Mouse (Mus musculus) ES-Bruce4 (cell line): ENCODE measurements around the gene Ccl25. TPM values are rescaled to one million over a fixed set of nuclear protein-coding genes. Genes with fewer than 3 reads are reported as not detected.

Experiments
- H3K27ac ChIP-seq: 2 replicates; pipeline ENCODE4 v1.5.1; 2012; ENCODE audit warnings: low read length, inconsistent platforms; ENCODE audit not compliant: insufficient read depth
- H3K27me3 ChIP-seq: 2 replicates; pipeline ENCODE4 v1.6.1; 2012; ENCODE audit warnings: mild to moderate bottlenecking, low read length, inconsistent platforms; ENCODE audit not compliant: control insufficient read depth, poor library complexity, insufficient read depth, severe bottlenecking
- H3K36me3 ChIP-seq: 2 replicates; pipeline ENCODE4 v1.6.1; 2012; ENCODE audit warnings: inconsistent platforms, mild to moderate bottlenecking, low read length, moderate library complexity; ENCODE audit not compliant: control insufficient read depth, poor library complexity, insufficient read depth, severe bottlenecking
- H3K4me1 ChIP-seq: one replicate; pipeline ENCODE4 v1.8.1; 2011; ENCODE audit warnings: low read length; ENCODE audit not compliant: control insufficient read depth, insufficient read depth
- H3K4me3 ChIP-seq: 2 replicates; pipeline ENCODE4 v1.5.1; 2011; ENCODE audit warnings: low read depth, mild to moderate bottlenecking, low read length
- H3K9ac ChIP-seq: 2 replicates; pipeline ENCODE4 v1.6.1; 2012; ENCODE audit warnings: low read depth, mild to moderate bottlenecking, inconsistent platforms; ENCODE audit not compliant: poor library complexity, severe bottlenecking
- H3K9me3 ChIP-seq: replicated peaks from 2 replicates; pipeline ENCODE4 v1.6.1; 2012; ENCODE audit warnings: mild to moderate bottlenecking, low read length, inconsistent platforms; ENCODE audit not compliant: control insufficient read depth, poor library complexity, insufficient read depth, severe bottlenecking
- CTCF ChIP-seq: IDR thresholded peaks from one replicate; pipeline ENCODE4 v1.8.1; 2011; ENCODE audit warnings: low read depth, low read length
- EP300 ChIP-seq: IDR thresholded peaks from 2 replicates; pipeline ENCODE4 v1.6.1; 2011; ENCODE audit warnings: low read depth, low read length; ENCODE audit not compliant: insufficient read depth
- POLR2A ChIP-seq: IDR thresholded peaks from one replicate; pipeline ENCODE4 v1.8.1; 2011; ENCODE audit warnings: low read length; ENCODE audit not compliant: insufficient read depth
- polyA plus RNA-seq: library from polyadenylated mRNA; stranded (reverse); fragments of >200 nt; gene quantifications from 2 replicates; pipeline ENCODE4 v1.2.4, GENCODE M21; 2011; ENCODE audit warnings: low read depth; ENCODE audit not compliant: missing spikeins, insufficient read depth, insufficient read length

Ccl25 gene
- polyA plus RNA-seq, 1 experiment: 35.1 TPM

DNA sequence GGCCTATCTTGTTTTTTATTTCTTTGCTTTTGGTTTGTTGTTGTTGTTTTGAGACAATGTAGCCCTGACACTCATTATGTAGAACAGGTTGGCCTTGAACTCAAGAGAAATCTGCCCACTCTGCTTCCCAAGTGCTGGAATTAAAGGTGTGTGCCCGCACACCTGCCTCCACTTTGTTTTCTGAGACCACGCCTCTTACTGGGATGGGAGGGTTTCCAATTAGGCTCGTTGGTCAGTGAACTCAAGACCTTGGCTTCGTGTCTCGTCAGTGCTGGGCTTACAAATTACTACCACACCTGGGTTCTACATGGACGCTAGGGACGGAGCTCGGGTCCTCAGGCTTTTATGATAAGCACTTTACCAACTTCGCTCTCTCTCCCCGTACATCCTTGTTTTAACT, 30.4 kb downstream of the Ccl25 start:
- Histone ChIP-seq H3K36me3 (no peaks in the 10 kb centered on the region), H3K4me3 (no peak overlapping the region), H3K9me3 (no peaks in the 10 kb centered on the region), H3K27ac (peak overlapping the region; percentile 29; the same call in 1 of the 2 replicates), H3K9ac (no peak overlapping the region), H3K4me1 (peaks cover 5% of the 10 kb centered on the region), H3K27me3 (no peaks in the 10 kb centered on the region)
- TF ChIP-seq EP300: peak; percentile 66; the same call in 1 of the 2 replicates
- no peak for TF ChIP-seq POLR2A

GRCm38 (mm10) chr8:4359362-4359761, 34.4 kb downstream of the Ccl25 start:
- no peak overlapping the region for H3K9ac ChIP-seq
- peaks cover 2% of the 10 kb centered on the region for H3K4me1 ChIP-seq
- no peaks in the 10 kb centered on the region for H3K36me3 ChIP-seq
- no peaks in the 10 kb centered on the region for H3K9me3 ChIP-seq
- H3K4me3 ChIP-seq: no peak overlapping the region
- H3K27me3 ChIP-seq: no peaks in the 10 kb centered on the region
- TF ChIP-seq POLR2A (no peak), CTCF (no peak), EP300 (no peak)
- H3K27ac ChIP-seq: no peak overlapping the region

- Histone ChIP-seq H3K4me1 (no peaks in the 10 kb centered on the region), H3K27ac (no peak overlapping the region), H3K9me3 (no peaks in the 10 kb centered on the region), H3K27me3 (no peaks in the 10 kb centered on the region), H3K36me3 (no peaks in the 10 kb centered on the region), H3K9ac (no peak overlapping the region), H3K4me3 (no peak overlapping the region)
- no peak for TF ChIP-seq CTCF
- no peak for TF ChIP-seq POLR2A
- TF ChIP-seq EP300: no peak
Observed at GRCm38 (mm10) chr8:4360922-4361321, 35.9 kb downstream of the Ccl25 start.

DNA sequence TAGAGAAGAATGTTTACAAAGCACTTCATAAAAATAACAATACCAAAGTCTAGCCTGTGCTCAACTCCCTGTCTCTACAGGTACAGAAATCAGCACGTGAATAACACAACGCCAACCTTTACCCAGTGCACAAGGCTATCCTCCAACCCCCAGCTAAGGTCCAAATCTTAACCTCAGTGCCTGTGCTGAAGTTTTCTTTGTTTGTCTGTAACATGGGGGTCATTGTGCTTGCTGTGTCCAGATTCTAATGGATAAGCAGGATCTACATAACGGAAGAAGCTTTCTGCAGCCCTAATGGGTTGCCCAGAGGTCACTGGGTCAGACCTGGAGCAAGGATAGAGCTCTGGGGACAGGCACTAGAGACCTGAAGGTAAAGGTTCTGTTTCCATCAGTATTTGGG, 41.2 kb downstream of the Ccl25 start:
- no peaks in the 10 kb centered on the region for H3K36me3 ChIP-seq
- H3K9me3 ChIP-seq: no peaks in the 10 kb centered on the region
- no peak overlapping the region for H3K9ac ChIP-seq
- H3K27ac ChIP-seq: no peak overlapping the region
- TF ChIP-seq CTCF (no peak), EP300 (no peak), POLR2A (no peak)
- H3K4me3 ChIP-seq: no peak overlapping the region
- H3K27me3 ChIP-seq: no peaks in the 10 kb centered on the region
- H3K4me1 ChIP-seq: no peaks in the 10 kb centered on the region

- H3K9ac ChIP-seq: no peak overlapping the region
- no peak overlapping the region for H3K4me3 ChIP-seq
- TF ChIP-seq CTCF (no peak), POLR2A (no peak), EP300 (no peak)
- H3K27me3 ChIP-seq: no peaks in the 10 kb centered on the region
- no peak overlapping the region for H3K27ac ChIP-seq
- H3K9me3 ChIP-seq: no peaks in the 10 kb centered on the region
- H3K4me1 ChIP-seq: no peaks in the 10 kb centered on the region
- H3K36me3 ChIP-seq: no peaks in the 10 kb centered on the region
Observed at GRCm38 (mm10) chr8:4367808-4368207, 42.8 kb downstream of the Ccl25 start.

- no peaks in the 10 kb centered on the region for H3K27me3 ChIP-seq
- H3K9me3 ChIP-seq: no peaks in the 10 kb centered on the region
- no peak for TF ChIP-seq CTCF
- TF ChIP-seq EP300: no peak
- no peak for TF ChIP-seq POLR2A
Observed at GRCm38 (mm10) chr8:4368470-4368869, 43.5 kb downstream of the Ccl25 start.

DNA sequence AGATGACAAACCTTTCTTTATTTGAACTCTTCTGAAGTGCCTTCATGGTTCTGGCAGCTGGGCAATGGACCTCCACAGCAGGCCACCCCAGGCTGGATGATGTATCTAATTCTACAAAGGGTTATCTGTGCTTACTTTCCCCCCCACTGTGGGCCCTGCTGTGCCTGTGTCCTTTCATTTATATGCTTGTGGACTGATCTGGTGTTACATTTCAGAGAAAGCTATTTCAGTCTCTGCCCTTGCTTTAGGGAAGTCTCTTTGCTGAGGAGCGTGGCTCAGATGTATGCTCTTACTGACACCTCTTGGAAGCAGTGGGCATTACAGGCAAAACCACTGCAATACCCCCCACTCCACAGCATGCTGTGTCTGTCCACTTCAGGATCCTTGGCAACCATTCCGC, 45.1 kb downstream of the Ccl25 start:
- H3K9me3 ChIP-seq: no peaks in the 10 kb centered on the region
- no peak overlapping the region for H3K4me3 ChIP-seq
- H3K27me3 ChIP-seq: no peaks in the 10 kb centered on the region
- H3K27ac ChIP-seq: no peak overlapping the region
- TF ChIP-seq POLR2A (no peak), CTCF (peak; percentile 77)
- no peaks in the 10 kb centered on the region for H3K4me1 ChIP-seq
- no peak overlapping the region for H3K9ac ChIP-seq
- no peaks in the 10 kb centered on the region for H3K36me3 ChIP-seq

More at GRCm38 (mm10) chr8:4368470-4368869, 43.5 kb downstream of the Ccl25 start:
- H3K36me3 ChIP-seq: no peaks in the 10 kb centered on the region
- no peak overlapping the region for H3K27ac ChIP-seq
- no peak overlapping the region for H3K9ac ChIP-seq
- no peak overlapping the region for H3K4me3 ChIP-seq
- no peaks in the 10 kb centered on the region for H3K4me1 ChIP-seq
